Mouse (Mus musculus) testis, postnatal 10 days (tissue): Measurements from ENCODE around the gene Bace2.

Experiments
- DNase-seq: peaks from one replicate; pipeline ENCODE4 v3.0.0; 2021; ENCODE audit warnings: low spot score

Gene Bace2

DNA sequence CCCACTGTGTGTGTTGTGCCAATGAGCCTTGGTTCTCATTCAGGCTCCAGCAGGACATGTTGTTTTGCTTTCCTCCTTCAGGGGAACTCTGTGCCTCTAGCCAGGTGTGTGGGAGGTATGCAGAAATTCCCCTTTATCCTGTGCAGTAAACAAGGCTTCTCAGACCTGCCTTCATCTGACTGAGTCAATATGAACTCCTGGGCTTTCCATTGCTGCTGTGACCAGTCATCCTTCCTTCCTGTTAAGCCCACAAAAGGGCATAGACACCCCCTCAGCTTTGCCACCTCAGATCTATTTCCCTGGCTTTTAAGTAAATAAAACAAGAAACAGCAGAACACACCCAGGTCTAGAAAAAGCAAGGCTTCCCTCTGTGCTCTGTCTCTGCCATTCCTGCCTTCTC is 45.2 kb downstream of the Bace2 start:
- no peak for DNase-seq

DNA sequence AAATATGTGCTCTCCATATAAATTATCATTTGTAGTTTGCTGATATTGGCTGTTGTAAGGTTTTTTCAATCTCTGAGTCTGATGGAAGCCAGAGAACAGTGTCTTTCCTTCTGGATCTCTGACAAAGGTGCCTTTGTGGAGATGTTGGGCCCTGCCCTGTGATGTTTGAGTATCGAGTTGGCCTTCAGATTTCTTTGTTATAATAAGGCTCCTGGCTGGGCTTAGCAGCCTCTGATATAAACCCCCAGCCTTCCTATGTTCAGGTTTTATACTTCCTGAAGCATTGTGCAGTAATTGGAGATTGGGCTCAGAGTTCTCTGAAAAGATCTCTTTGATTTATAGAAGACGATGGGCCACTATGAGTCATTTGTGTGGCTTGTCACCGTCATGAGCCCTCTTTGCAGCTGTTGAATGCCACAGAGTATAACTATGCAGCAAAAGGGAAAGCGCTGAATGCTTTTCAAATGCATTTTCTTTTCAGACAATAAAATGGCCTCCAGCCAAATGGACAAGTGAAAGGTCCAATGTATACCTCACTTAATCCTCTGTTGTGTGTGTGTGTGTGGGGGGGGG is 45.8 kb downstream of the Bace2 start:
- no peak for DNase-seq

DNA sequence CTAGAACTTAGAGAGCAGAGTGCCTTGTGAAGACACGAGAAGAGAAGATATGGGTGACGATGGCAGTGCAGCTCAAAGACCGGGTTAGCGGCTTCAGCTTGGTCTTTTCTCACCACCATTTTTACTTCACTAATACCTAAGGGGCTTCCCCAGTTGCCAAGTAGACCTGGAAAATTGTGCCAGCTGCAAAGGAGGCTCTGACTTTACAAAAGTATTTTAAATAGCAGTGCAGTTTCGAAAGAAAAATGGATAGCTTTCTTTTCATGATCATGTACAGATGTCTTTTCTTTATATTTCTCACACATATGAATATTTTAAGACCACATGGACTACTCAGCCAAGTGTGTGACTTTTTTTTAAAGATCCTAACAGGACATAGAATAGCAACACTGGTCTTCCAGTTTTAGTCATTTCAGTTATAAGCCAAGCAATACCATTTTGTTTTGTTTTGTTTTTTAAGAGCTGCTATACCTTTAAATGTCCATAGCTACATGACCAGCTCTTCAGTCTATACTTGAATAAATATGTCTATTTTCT is 49.0 kb downstream of the Bace2 start:
- no peak for DNase-seq

DNA sequence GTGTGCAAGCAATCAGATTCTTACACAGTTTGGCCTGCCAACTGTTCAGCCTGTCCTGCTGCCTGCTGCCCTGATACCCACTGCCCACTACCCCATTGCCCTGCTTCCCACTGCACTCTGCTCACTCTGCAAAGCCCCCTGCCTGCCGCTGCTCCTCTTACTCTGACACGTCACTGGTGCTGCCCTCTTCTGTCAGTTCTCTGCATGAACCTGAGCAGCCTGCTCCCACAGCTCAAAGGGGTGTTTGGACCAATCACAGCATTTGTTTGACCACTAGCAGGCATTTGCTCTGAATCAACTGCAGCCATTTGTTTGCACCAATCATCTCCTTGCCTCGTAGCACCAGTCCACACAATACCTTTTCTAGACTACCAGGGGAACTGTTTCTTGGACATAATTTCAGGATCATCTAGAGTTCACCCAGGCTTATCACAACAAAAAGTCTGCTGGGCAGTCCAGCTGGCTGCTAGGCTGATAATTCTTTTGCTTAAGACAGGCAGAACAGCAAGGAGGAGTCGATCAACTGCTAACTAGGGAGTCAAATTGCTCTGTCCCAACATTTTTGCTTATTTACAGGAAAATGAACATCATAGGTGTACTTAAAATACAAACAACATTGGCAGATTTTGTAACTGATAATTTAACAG is 61.5 kb downstream of the Bace2 start:
- DNase-seq: peak; percentile 79

DNA sequence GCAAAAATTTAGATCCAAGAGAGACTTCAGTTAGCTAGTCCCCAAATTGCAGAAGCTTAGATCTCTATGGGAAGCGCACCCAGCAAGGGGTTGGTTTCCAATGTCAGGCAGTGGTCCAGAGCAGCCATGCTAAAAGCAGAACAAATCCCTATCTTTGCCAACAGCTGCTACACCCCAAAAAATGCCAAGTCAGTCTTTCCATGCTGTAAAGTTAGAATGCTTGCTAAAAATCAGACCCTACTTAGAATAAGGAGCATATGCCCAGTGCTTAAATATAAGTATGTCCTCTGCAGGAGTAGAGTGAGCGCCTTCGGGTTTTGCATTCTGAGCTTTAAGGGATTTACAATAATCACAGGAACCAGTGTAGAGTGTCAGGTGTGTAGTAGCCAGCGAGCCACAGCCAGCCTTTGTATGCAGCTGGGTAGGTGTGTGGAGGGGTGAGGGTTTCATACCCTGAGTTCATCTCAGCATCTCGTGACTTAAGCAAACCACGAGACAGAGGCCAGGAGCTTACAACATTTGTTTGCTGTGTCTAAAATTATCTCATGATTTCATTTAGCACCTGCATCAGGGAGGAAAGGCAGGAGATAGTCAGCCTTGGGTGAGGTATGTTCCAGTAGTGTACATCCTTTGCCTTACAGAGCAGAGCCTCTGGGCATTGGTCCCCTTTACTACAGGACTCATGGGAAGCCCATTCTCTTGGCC is 62.4 kb downstream of the Bace2 start:
- DNase-seq: no peak

DNA sequence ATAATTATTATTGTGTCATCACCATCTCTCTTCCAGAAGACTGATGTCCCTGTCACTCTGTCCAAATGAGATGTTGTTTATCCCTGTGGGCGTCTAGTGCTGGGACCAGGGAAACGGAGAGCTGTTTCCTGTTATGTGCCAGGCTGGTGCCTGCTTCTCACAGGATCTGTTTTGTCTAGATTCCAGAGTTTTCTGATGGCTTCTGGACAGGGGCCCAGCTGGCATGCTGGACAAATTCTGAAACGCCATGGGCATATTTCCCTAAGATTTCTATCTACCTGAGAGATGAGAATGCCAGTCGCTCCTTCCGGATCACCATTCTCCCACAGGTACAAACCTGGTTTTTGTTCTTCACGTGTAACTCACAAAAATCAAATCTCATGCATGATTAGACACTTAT is 65.1 kb downstream of the Bace2 start:
- no peak for DNase-seq

DNA sequence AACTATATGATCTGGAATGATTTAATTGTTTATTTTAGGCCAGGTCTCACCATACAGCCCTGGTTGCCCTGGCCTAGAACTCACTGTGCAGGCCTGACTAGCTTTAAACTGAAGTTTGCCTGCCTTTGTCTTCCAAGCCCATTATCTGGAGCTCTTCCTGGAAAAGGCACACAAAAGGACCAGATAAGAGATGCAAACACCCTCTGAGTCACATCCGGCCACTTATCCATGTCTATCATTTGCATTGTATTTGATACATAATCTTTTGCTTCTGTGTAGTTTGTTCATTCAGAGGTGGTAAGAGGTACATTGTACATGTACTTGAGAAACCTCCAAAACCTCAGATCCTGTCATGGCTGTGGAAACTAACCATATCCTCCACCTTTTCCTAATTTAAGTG is 67.1 kb downstream of the Bace2 start:
- DNase-seq: no peak

DNA sequence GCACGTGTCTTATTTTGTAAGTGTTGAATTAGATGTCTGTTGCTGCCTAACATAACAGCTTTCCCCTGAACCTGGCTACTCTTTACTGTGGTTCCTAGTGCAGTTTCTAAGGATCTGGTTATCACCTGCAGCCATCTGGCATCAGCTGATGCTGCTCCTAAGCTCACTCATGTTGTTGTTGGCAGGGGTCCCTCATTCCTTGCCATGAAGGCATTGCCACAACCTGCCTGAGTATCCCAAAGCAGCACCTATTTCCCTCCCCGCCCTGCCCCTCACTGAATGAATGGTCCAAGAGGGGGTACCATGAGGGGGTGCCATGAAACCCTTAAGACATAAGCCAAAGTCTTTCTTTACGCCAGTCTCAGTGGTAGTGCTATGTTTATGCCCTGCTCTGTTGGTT is 71.5 kb downstream of the Bace2 start:
- no peak for DNase-seq

DNA sequence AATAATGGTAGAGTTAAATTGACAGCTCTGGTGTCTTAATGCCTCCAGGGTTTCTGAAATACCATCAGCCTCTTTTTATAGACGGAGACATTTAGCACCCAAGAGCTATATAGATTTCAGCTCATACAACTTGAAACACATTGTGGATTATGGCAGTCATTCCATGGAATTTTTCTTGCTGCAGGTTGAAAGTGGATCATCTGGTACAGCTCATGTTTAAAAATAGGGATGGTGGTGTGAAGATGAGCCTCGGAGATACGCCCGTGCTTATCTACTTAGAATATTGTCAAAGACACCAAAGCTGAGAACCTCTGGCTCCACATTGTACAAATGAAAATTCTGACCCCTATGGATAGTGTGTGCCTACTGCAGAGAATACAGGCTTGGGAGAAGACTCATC is 73.5 kb downstream of the Bace2 start:
- DNase-seq: no peak

DNA sequence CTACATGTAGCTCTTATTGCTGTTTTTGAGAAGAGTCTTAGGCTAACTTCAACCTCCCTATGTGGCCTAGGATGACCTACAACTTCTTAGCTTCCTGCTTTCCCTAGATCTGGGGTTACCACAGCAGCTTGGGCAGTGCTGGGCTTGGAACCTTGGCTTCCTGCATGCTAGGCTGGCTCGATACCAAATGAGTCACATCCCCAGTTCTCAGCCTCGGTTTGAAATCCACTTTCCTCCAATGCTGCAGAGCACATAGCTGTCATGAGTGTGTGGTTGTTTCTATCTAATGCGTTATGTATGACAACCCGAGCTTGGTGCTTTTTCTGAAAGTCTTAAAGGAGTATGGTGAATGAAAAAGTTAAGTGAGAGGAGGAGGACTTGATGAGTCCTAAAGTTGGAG is 74.8 kb downstream of the Bace2 start:
- DNase-seq: no peak

DNA sequence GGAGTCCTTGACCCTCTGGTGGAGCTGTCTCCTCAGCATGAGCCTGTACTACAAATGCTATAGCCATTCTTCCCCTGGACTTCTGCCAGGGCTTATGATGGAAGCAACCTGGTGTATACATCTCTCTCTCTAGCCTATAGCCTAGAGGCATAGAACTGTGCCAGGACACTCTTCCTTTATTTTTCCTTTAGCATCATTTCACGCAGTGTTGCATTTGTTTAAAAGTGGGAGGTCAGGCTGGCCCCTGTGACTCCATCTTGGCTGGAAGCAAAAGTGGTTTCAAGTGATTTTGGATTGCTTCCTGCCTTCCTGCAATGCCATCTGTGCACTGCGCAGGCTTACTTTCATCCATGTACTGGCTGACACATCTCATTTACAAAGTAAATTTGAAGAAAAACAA is 77.7 kb downstream of the Bace2 start:
- DNase-seq: no peak

DNA sequence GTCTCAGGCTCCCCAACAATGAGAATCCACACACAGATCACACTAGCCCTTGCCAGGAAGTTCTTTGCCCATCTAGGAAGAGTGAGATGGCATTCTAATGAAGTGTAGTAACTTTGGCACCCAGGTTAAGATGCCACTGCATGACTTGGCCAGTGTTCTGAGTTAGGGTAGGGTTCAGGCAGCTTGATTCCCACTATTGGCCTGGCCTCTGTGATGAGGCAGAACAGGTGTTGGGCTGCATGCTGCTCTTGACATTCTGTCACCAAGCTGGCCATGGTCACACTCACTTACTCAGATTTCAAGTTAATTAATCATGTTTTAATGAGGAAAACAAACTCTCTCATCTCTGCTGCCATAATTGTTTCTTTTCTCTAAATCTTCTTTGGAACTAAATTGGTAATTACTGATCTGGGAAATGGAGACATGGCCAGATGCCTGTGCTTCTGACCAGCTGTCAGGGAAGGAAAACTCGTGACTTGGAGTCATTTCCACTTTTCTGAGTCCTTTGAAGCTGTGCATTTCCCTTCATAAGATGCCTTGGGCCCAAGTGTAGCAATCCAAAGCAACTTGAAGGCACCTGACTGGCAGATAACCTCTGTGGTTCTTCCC is 81.0 kb downstream of the Bace2 start:
- DNase-seq: no peak

DNA sequence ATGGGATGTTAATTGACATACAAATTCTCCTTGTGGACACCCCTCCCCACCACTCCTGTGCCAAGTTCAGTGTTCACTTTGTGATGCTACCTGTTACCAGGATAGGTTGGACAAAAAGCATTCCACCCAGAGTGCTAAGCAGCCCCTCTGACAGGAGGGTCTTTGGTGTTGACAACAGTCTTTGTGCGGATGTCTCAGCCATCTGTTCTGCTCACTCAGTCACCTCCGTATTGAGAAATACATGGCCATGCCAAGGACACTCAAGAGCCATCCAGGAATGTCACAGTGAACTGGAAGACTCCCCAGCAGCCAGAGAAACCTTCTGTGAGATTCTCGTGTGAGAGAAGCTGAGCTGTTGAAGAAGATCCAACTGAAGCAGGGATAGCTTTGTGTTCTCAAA is 81.6 kb downstream of the Bace2 start:
- no peak for DNase-seq

DNA sequence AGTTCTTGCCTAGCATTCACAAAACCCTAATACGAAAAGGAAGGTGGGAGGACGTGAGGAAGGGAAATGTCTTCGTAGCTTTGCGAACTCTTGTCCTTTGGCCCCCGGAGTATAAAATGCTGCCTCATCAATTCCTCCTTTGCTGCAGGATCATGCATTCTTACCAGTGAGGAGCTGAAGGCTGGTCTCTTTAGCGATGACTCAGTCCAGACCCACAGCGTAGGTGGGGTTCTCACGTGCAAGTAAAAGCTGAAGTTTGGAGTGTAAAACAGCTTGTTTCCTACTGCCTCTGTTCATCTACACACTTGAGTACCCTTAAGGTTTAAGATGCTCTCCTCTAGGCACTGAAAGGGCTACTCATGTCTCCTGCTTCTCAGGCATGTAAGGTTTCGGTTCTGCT is 85.4 kb downstream of the Bace2 start:
- DNase-seq: no peak

DNA sequence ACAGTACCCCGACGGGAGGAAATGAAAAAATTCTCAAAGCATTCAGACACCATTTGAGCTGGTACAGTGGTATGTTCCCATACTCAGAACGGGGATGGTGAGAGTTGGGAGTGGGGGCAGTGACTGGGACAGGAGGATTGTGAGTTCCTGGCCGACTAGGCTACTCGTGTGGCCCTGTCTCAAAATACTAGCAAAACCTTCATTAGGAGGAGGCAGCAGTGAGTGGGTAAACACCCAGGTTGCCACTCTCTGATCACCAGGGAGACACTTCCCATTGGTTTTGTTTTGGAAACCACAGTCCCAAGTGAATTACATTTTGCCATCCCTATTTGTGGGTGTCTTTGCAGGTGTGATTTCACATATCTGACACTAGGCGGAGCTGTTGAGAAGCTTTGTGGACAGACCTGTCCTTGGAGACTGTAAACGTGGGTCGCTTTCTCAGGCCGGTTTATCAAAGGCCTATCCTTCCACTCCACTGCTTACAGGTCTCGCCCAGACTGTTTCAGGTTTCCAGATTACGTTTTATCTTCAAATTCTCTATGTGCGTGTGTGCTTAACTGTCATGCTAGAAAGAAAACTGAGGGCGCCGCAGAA is 87.2 kb downstream of the Bace2 start:
- DNase-seq: no peak

DNA sequence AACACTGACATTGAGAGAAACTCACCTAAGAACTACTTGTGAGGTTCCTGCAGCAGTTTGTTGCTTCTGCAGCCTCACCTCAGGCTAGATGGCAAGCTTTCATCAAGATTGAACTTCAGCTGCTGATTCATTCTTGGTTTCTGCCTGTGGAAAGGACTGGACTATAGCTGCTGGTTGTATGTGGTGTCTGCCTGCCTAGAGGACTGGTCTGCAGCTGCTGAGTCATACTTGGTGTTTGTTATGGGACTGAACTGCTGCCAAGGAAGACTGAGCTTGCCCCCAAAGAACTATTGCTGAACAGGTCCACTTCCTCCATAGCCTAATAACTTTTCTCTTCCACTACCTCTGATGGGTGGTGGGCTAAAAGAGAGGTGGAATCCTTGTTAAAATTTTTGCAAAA is 90.8 kb downstream of the Bace2 start:
- no peak for DNase-seq

DNA sequence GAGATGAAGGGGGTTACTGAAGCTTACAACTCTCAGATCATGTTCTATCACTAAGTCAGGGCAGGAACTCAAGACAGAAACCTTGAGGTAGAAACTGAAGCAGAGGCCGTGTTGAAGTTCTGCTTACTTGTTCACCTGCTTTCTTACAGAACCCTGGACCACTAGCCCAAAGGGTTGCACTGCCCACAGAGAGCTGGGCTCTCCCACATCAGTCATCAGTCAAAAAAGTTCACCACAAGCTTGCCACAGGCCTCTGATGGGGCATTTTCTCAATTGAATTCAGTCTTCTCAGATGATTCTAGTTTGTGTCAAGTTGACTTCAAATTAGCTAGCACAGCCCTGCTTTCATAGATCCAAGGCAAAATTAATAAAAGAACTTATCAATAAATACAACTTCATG is 103.3 kb downstream of the Bace2 start:
- no peak for DNase-seq

DNA sequence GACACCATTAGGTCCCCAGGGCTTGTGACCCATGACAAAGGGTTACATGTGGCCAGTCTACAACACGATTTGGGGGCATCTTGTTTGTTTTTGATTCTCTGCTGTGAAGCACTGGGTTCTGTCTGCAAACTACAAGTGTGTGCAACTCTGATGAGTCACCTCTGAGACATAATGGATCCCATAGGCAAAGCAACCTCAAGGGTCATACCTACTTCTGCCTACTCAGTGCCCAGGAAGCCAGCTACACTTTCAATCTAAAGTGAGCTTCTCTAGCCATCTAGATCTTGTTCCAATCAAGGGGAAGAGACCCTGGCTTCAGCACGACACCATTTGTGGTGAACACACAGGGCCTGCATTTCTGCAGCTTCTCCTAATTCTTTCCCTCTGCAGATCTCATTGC is 104.7 kb downstream of the Bace2 start:
- DNase-seq: no peak

DNA sequence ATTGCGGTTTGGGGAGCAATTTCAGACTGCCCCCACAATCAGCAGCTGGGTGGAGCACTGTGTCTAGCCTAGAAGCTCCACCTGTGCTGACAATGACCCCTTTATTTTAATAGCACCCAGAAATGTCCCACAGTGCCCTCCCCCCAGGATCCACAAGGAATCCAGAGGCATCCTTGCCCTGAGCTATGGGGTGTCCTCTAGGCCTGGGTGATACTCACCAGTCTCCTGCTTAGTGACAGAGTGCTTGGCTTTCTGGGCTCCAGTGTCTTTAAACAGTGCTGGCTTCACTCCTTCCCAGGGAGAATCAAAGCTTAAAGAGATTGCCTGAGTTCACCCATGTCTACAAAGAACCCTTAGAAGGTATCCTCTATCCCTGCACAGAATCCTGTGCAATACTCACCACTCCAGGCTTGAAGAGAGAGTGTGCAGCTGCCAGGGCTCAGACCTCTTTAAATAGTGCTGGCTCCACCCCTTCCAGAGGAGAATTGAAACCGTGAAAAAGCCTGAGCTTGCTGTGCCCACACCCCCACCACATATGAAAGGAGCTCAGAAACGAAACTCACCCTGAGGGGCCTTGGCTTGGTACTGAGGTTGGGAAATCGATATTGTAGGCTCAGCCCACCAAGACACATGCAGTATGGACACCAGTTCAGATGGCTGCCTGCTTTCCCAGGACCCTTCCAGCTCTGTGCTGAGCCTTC is 106.1 kb downstream of the Bace2 start, which contains the start of gene Mx1:
Gene Mx1, minus strand, starts transcription at position 427 of the 701 bp plus-strand sequence.
- DNase-seq: no peak

DNA sequence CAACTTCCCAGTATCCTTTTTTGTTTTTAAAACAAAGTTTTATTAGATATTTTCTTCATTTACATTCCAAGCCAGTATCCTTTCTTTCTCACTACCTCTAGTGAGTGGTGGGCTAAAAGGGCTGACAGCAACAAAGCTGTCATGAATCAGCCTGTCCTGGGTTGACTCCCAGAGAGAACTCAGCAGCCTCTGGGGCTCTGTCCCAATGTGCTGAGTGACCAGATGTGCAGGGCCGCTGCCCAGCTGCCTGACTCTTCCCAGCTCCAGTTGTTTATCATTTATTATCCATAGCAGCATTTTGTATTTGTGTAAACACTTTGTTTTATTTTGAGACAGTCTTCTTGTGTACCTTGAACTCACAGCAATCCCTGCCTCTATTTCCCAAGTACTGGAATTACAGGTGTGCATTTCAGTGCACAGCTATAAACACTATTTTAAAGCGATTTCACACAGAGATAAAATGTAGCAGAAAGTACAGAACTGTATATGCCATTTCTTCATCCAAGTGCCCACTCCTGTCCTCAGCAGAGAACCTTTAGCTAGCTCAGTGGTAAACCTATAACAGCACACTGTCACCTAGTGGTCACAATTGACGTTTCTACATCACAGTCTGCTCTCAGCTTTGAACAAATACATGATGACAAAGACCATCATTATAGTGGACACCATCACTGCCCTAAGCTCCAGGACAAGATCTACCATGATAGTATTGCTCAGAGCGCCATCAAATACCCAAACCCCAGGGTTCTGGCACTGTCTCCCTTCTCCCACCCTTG is 109.8 kb downstream of the Bace2 start:
- no peak for DNase-seq

DNA sequence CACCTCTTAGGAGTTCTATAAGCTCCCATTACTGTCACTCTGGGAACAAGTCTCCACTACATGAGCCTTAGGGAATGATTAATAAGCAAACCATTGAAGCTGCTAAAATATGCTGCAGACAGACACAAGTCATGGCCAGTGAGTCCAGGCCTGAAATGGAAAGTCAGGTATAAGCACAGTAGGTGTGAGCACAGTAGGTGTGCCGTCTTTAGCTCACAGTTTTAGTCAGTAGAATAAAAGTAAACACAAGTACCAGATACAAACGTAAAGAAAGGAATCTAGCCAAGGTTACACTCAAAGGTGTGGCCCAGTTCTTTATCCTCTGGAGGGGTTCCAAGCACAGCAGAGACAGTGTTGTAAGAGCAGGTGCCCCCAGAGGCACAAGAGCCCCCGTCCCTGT is 110.9 kb downstream of the Bace2 start:
- DNase-seq: no peak
